Comparison of ENCODE assay signal across 8 mouse cellular contexts in genomic region chr10:80322811-80323211, GRCm38 (mm10). TPM values are rescaled to one million over a fixed set of nuclear protein-coding genes. Genes with fewer than 3 reads are reported as not detected.
A peak's percentile ranks its signal among the peaks of the same experiment; 100 is the strongest.
DNase-seq lines count a peak whose midpoint lies in the region; ATAC-seq and TF ChIP-seq lines count a peak whose summit lies in the region.

No protein-coding gene starts in this region.

- no peaks in the 10 kb centered on the region for H3K9me3 ChIP-seq in lung, embryonic 14.5 days (ENCODE audit: low read depth, low read length)
- no peaks in the 10 kb centered on the region for H3K9me3 ChIP-seq in heart, embryonic 16.5 days (replicated peaks; ENCODE audit: control insufficient read depth, low read length)
- H3K9me3 ChIP-seq in limb, embryonic 13.5 days, result no peaks in the 10 kb centered on the region

- DNase-seq in lung, embryonic 14.5 days, result peak; percentile 61
- no peak for DNase-seq in lung, postnatal 14 days
- DNase-seq in brain, embryonic 14.5 days (ENCODE audit: low read depth), result peak; percentile 26
- peak; percentile 62 for DNase-seq in naive thymus-derived CD4-positive, alpha-beta T cell, adult 2 months (ENCODE audit: low read depth)
- DNase-seq in layer of hippocampus, postnatal 14 days (ENCODE audit: low spot score in 2 of 2), result no peak
- DNase-seq in urinary bladder, postnatal 4 days (ENCODE audit: low spot score in 2 of 2), result no peak

- H3K4me1 ChIP-seq in lung, embryonic 14.5 days (ENCODE audit: insufficient read depth), result 0 out of 2 replicates have a peak, but pooled peaks cover 3% of the 10 kb centered on the region
- peaks cover 25% of the 10 kb centered on the region for H3K4me1 ChIP-seq in heart, embryonic 16.5 days (ENCODE audit: control insufficient read depth, insufficient read depth, low read length)
- H3K4me1 ChIP-seq in limb, embryonic 13.5 days, result peaks cover 39% of the 10 kb centered on the region

- H3K27ac ChIP-seq in lung, embryonic 14.5 days (ENCODE audit: low read depth), result no peak overlapping the region
- H3K27ac ChIP-seq in heart, embryonic 16.5 days (ENCODE audit: low read length), result no peak overlapping the region
- H3K27ac ChIP-seq in limb, embryonic 13.5 days, result no peak overlapping the region; the same call in 1 of the 2 replicates

- peak overlapping the region; percentile 98 for H3K4me2 ChIP-seq in lung, embryonic 14.5 days
- H3K4me2 ChIP-seq in heart, embryonic 16.5 days (ENCODE audit: low read depth, low read length), result peak overlapping the region; percentile 98
- peak overlapping the region; percentile 97 for H3K4me2 ChIP-seq in limb, embryonic 13.5 days (replicated peaks)

- H3K27me3 ChIP-seq in lung, embryonic 14.5 days (ENCODE audit: insufficient read depth, low read length), result no peaks in the 10 kb centered on the region
- peaks cover 4% of the 10 kb centered on the region; the same call in 1 of the 2 replicates for H3K27me3 ChIP-seq in heart, embryonic 16.5 days (ENCODE audit: control insufficient read depth, insufficient read depth, low read length)
- peaks cover 11% of the 10 kb centered on the region for H3K27me3 ChIP-seq in limb, embryonic 13.5 days

- WGBS in lung, embryonic 14.5 days, result 3% methylated on average over 28 of the region's 28 CpGs
- 7% methylated on average over 28 of the region's 28 CpGs for WGBS in heart, embryonic 16.5 days
- 3% methylated on average over 28 of the region's 28 CpGs for WGBS in limb, embryonic 13.5 days

- TF ChIP-seq CTCF in lung, embryonic 14.5 days (IDR thresholded peaks at IDR 0.05; ENCODE audit: low read depth), result peak; percentile 24; the same call in 1 of the 2 replicates
- no peak for TF ChIP-seq CTCF in brain, embryonic 14.5 days (IDR thresholded peaks at IDR 0.05; ENCODE audit: borderline replicate concordance, extremely low read depth, insufficient read depth, insufficient read length)

- H3K36me3 ChIP-seq in lung, embryonic 14.5 days (ENCODE audit: insufficient read depth), result peaks cover 13% of the 10 kb centered on the region; the same call in 1 of the 2 replicates
- H3K36me3 ChIP-seq in heart, embryonic 16.5 days (ENCODE audit: control insufficient read depth, insufficient read depth), result no peaks in the 10 kb centered on the region
- peaks cover 13% of the 10 kb centered on the region for H3K36me3 ChIP-seq in limb, embryonic 13.5 days

- peak overlapping the region; percentile 52 for H3K4me3 ChIP-seq in lung, embryonic 14.5 days (ENCODE audit: low read depth, low read length)
- H3K4me3 ChIP-seq in heart, embryonic 16.5 days (ENCODE audit: low read length), result peak overlapping the region; percentile 71
- H3K4me3 ChIP-seq in limb, embryonic 13.5 days, result peak overlapping the region; percentile 65

- ATAC-seq in lung, embryonic 14.5 days (ENCODE audit: insufficient read depth), result peak; percentile 11
- ATAC-seq in heart, embryonic 16.5 days (replicated peaks; ENCODE audit: extremely low read depth, insufficient read depth, low FRiP score), result no peak
- ATAC-seq in limb, embryonic 13.5 days (ENCODE audit: low FRiP score, low read depth), result no peak

- H3K9ac ChIP-seq in lung, embryonic 14.5 days, result peak overlapping the region; percentile 57
- H3K9ac ChIP-seq in heart, embryonic 16.5 days (ENCODE audit: low read length), result peak overlapping the region; percentile 78
- peak overlapping the region; percentile 71 for H3K9ac ChIP-seq in limb, embryonic 13.5 days

- TF ChIP-seq POLR2A in brain, embryonic 14.5 days (IDR thresholded peaks at IDR 0.05; ENCODE audit: borderline replicate concordance, extremely low read depth, insufficient read depth, insufficient read length, poor library complexity, severe bottlenecking), result no peak

RNA-seq across cellular contexts. Expression of gene 2310011J03Rik, which starts 2.5 kb away (rescaled TPM):
- polyA plus RNA-seq in lung, embryonic 14.5 days (2014; fragmentation: Nextera tagmentation; extraction: Ambion mirVana), result 41.7 and 41.8 TPM in 2 replicates
- polyA plus RNA-seq in brain, embryonic 14.5 days (2012; rRNA removed), result 22.5 and 32.9 TPM in 2 replicates
- polyA plus RNA-seq in heart, embryonic 16.5 days (2015; fragmentation: Nextera tagmentation; extraction: Ambion mirVana), result 33.5 and 35.8 TPM in 2 replicates
- polyA plus RNA-seq in limb, embryonic 13.5 days (2015; fragmentation: Nextera tagmentation; extraction: Ambion mirVana), result 50.7 and 51.2 TPM in 2 replicates
- total RNA-seq in layer of hippocampus, postnatal 14 days (2021), result 10 to 100 TPM; 20.4 to 23.1 TPM

RNA-seq across cellular contexts. Expression of gene Pcsk4, which starts 6.5 kb away (rescaled TPM):
- polyA plus RNA-seq in lung, embryonic 14.5 days (2014; fragmentation: Nextera tagmentation; extraction: Ambion mirVana), result 3.8 and 4.2 TPM in 2 replicates
- 4.5 and 6.0 TPM in 2 replicates for polyA plus RNA-seq in brain, embryonic 14.5 days (2012; rRNA removed)
- polyA plus RNA-seq in heart, embryonic 16.5 days (2015; fragmentation: Nextera tagmentation; extraction: Ambion mirVana), result 1.6 and 1.9 TPM in 2 replicates
- polyA plus RNA-seq in limb, embryonic 13.5 days (2015; fragmentation: Nextera tagmentation; extraction: Ambion mirVana), result 4.8 and 6.5 TPM in 2 replicates
- total RNA-seq in layer of hippocampus, postnatal 14 days (2021), result 1 to 10 TPM; 3.2 to 4.4 TPM

RNA-seq across cellular contexts. Expression of gene Reep6, which starts 6.9 kb away (rescaled TPM):
- polyA plus RNA-seq in lung, embryonic 14.5 days (2014; fragmentation: Nextera tagmentation; extraction: Ambion mirVana), result 10.5 and 12.2 TPM in 2 replicates
- 1.7 and 4.6 TPM in 2 replicates for polyA plus RNA-seq in brain, embryonic 14.5 days (2012; rRNA removed)
- polyA plus RNA-seq in heart, embryonic 16.5 days (2015; fragmentation: Nextera tagmentation; extraction: Ambion mirVana), result 1.8 and 2.6 TPM in 2 replicates
- polyA plus RNA-seq in limb, embryonic 13.5 days (2015; fragmentation: Nextera tagmentation; extraction: Ambion mirVana), result 6.1 and 6.3 TPM in 2 replicates
- total RNA-seq in layer of hippocampus, postnatal 14 days (2021), result 10 to 100 TPM; 10.1 to 10.6 TPM

RNA-seq across cellular contexts. Expression of gene Adamtsl5, which starts 25.4 kb away (rescaled TPM):
- polyA plus RNA-seq in lung, embryonic 14.5 days (2014; fragmentation: Nextera tagmentation; extraction: Ambion mirVana), result 0.68 and 1.2 TPM in 2 replicates
- polyA plus RNA-seq in brain, embryonic 14.5 days (2012; rRNA removed), result 1.4 and 1.5 TPM in 2 replicates
- 15.5 and 16.0 TPM in 2 replicates for polyA plus RNA-seq in heart, embryonic 16.5 days (2015; fragmentation: Nextera tagmentation; extraction: Ambion mirVana)
- polyA plus RNA-seq in limb, embryonic 13.5 days (2015; fragmentation: Nextera tagmentation; extraction: Ambion mirVana), result 2.0 and 2.4 TPM in 2 replicates
- total RNA-seq in layer of hippocampus, postnatal 14 days (2021), result 1 to 10 TPM; 2.0 to 2.8 TPM

RNA-seq across cellular contexts. Expression of gene Apc2, which starts 27.0 kb away (rescaled TPM):
- 0.62 and 0.96 TPM in 2 replicates for polyA plus RNA-seq in lung, embryonic 14.5 days (2014; fragmentation: Nextera tagmentation; extraction: Ambion mirVana)
- polyA plus RNA-seq in brain, embryonic 14.5 days (2012; rRNA removed), result 189 and 292 TPM in 2 replicates
- polyA plus RNA-seq in heart, embryonic 16.5 days (2015; fragmentation: Nextera tagmentation; extraction: Ambion mirVana), result 1.5 TPM in 2 replicates
- 3.3 and 3.8 TPM in 2 replicates for polyA plus RNA-seq in limb, embryonic 13.5 days (2015; fragmentation: Nextera tagmentation; extraction: Ambion mirVana)
- total RNA-seq in layer of hippocampus, postnatal 14 days (2021), result 100 to 1,000 TPM; 131 to 133 TPM

Comparison
In these comparisons a context has a peak if more than half of its experiments do, and no peak if none do; other contexts are left out.
1. DNase-seq: peak in lung, embryonic 14.5 days (single experiment), brain, embryonic 14.5 days (single experiment) and naive thymus-derived CD4-positive, alpha-beta T cell, adult 2 months (single experiment); none in lung, postnatal 14 days (single experiment), layer of hippocampus, postnatal 14 days (0 of 2) and urinary bladder, postnatal 4 days (0 of 2).
2. Peak in every context shown above with its lines, with median percentiles within 50 percentile points of each other: H3K4me2 ChIP-seq, H3K4me3 ChIP-seq and H3K9ac ChIP-seq.